Mouse (Mus musculus) layer of hippocampus, adult 11-12 months (tissue): ENCODE measurements around the gene Celf1.
A peak's percentile ranks its signal among the peaks of the same experiment; 100 is the strongest.

Source experiments
- DNase-seq: peaks from one replicate; pipeline ENCODE4 v3.0.0; 2022; ENCODE audit warnings: low spot score

Gene Celf1

GRCm38 (mm10) chr2:90939750-90940149, 432 bp upstream of the Celf1 start:
- no peak for DNase-seq

- no peak for DNase-seq
Measured at GRCm38 (mm10) chr2:90941744-90942143, 1.6 kb downstream of the Celf1 start.

- no peak for DNase-seq
Measured at GRCm38 (mm10) chr2:90950149-90950548, 10.0 kb downstream of the Celf1 start.

- no peak for DNase-seq
Measured at GRCm38 (mm10) chr2:90950582-90951194, 10.5 kb downstream of the Celf1 start.

- no peak for DNase-seq
Measured at GRCm38 (mm10) chr2:90953461-90953860, 13.3 kb downstream of the Celf1 start.

GRCm38 (mm10) chr2:90956053-90956452, 15.9 kb downstream of the Celf1 start:
- no peak for DNase-seq

GRCm38 (mm10) chr2:90958856-90959255, 18.7 kb downstream of the Celf1 start:
- no peak for DNase-seq

- DNase-seq = no peak
Measured at GRCm38 (mm10) chr2:90960012-90960411, 19.8 kb downstream of the Celf1 start.

GRCm38 (mm10) chr2:90963304-90963703, 23.1 kb downstream of the Celf1 start:
- DNase-seq = peak; percentile 54

- peak; percentile 79 for DNase-seq
Measured at GRCm38 (mm10) chr2:90964811-90965465, 24.8 kb downstream of the Celf1 start.

- DNase-seq = peak; percentile 45
Measured at GRCm38 (mm10) chr2:90965466-90966080, 25.4 kb downstream of the Celf1 start.

- DNase-seq = peak; percentile 51
Measured at GRCm38 (mm10) chr2:90970606-90971005, 30.4 kb downstream of the Celf1 start.

GRCm38 (mm10) chr2:90974101-90974500, 33.9 kb downstream of the Celf1 start:
- DNase-seq = no peak

GRCm38 (mm10) chr2:90975181-90975835, 35.1 kb downstream of the Celf1 start:
- no peak for DNase-seq

GRCm38 (mm10) chr2:90976590-90976989, 36.4 kb downstream of the Celf1 start:
- no peak for DNase-seq

- no peak for DNase-seq
Measured at GRCm38 (mm10) chr2:90977291-90977690, 37.1 kb downstream of the Celf1 start.

- DNase-seq = no peak
Measured at GRCm38 (mm10) chr2:90986055-90986454, 45.9 kb downstream of the Celf1 start.

GRCm38 (mm10) chr2:91008536-91008935, 68.4 kb downstream of the Celf1 start:
- DNase-seq = no peak

GRCm38 (mm10) chr2:91013881-91014280, 73.7 kb downstream of the Celf1 start:
- no peak for DNase-seq

- DNase-seq = no peak
Measured at GRCm38 (mm10) chr2:91015386-91015785, 75.2 kb downstream of the Celf1 start.

- peak; percentile 42 for DNase-seq
Measured at GRCm38 (mm10) chr2:91018061-91018788, 78.0 kb downstream of the Celf1 start.

- no peak for DNase-seq
Measured at GRCm38 (mm10) chr2:91019911-91020310, 79.7 kb downstream of the Celf1 start.
